Mouse (Mus musculus) lung, adult 18-20 months (tissue): Measurements from ENCODE around the gene Dlgap3.

Source experiments
- DNase-seq, 2 experiments: peaks; one replicate each; pipeline ENCODE4 v3.0.0; 2022; ENCODE audit warnings: mixed read lengths in 2 of 2

Gene Dlgap3

GRCm38 (mm10) chr4:127168914-127169345 lies at the start of gene Dlgap3:
Gene Dlgap3, plus strand, starts transcription at chr4:127169204.
- DNase-seq: peak in 1 of 2 experiments; percentile 15

- no peak for DNase-seq
These were observed 45.6 kb upstream of the Dlgap3 start, which contains the start of gene Tmem35b for GRCm38 (mm10) chr4:127123391-127123790. Gene Tmem35b, plus strand, starts transcription at chr4:127123691.

- no peak for DNase-seq
These were observed 44.7 kb upstream of the Dlgap3 start for GRCm38 (mm10) chr4:127124331-127124730.

GRCm38 (mm10) chr4:127125834-127126463 lies 43.1 kb upstream of the Dlgap3 start:
- peak; percentile 85 to 93 for DNase-seq

- DNase-seq: no peak
These were observed 34.3 kb upstream of the Dlgap3 start for GRCm38 (mm10) chr4:127134687-127135086.

- DNase-seq: no peak
These were observed 31.4 kb upstream of the Dlgap3 start for GRCm38 (mm10) chr4:127137591-127137990.

GRCm38 (mm10) chr4:127138486-127138885 lies 30.5 kb upstream of the Dlgap3 start:
- DNase-seq: no peak

GRCm38 (mm10) chr4:127150031-127150430 lies 19.0 kb upstream of the Dlgap3 start:
- DNase-seq: no peak

- no peak for DNase-seq
These were observed 15.7 kb upstream of the Dlgap3 start for GRCm38 (mm10) chr4:127153345-127153744.

- DNase-seq: no peak
These were observed 13.2 kb upstream of the Dlgap3 start for GRCm38 (mm10) chr4:127155757-127156156.

- DNase-seq: no peak
These were observed 11.3 kb upstream of the Dlgap3 start for GRCm38 (mm10) chr4:127157746-127158145.

GRCm38 (mm10) chr4:127163926-127164325 lies 5.1 kb upstream of the Dlgap3 start:
- no peak for DNase-seq

- DNase-seq: no peak
These were observed 1.9 kb upstream of the Dlgap3 start for GRCm38 (mm10) chr4:127167096-127167495.

- DNase-seq: no peak
These were observed 1.3 kb upstream of the Dlgap3 start for GRCm38 (mm10) chr4:127167731-127168130.

- DNase-seq: peak; percentile 8 to 13
These were observed 642 bp upstream of the Dlgap3 start for GRCm38 (mm10) chr4:127168211-127168913.

- DNase-seq: no peak
These were observed 580 bp downstream of the Dlgap3 start for GRCm38 (mm10) chr4:127169346-127170221.

GRCm38 (mm10) chr4:127170866-127171265 lies 1.9 kb downstream of the Dlgap3 start:
- no peak for DNase-seq

GRCm38 (mm10) chr4:127171341-127171905 lies 2.4 kb downstream of the Dlgap3 start:
- no peak for DNase-seq

GRCm38 (mm10) chr4:127172119-127172518 lies 3.1 kb downstream of the Dlgap3 start:
- no peak for DNase-seq

- DNase-seq: no peak
These were observed 3.6 kb downstream of the Dlgap3 start for GRCm38 (mm10) chr4:127172614-127173013.

- peak; percentile 10 to 27 for DNase-seq
These were observed 4.5 kb downstream of the Dlgap3 start for GRCm38 (mm10) chr4:127173461-127173860.

- DNase-seq: no peak
These were observed 5.3 kb downstream of the Dlgap3 start for GRCm38 (mm10) chr4:127174075-127174899.
